Mouse (Mus musculus): ENCODE measurements around the gene Gbp2b. TPM values are rescaled to one million over a fixed set of nuclear protein-coding genes. Genes with fewer than 3 reads are reported as not detected.

Gbp2b gene
- polyA plus RNA-seq (2015; fragmentation: Nextera tagmentation; extraction: Ambion mirVana) = not detected in 2 replicates

DNA sequence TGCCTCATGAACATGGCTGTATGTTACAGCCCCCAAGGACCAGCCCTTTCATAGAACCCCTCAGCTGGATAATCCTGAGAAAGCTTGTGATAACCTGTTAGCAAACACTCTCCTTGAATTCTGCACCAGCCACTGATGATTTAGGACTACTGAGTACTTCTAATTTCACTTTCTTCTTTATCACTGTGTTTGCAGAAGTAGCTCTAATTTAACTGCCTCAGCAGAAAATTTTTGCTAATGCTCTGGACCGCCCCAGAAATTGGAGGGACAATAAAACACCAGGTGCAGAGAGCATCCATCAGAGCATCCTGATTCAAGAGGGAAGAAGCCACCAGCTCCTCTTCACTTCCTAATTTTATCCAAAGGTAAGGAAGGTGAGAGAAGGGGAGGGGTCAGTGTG, at the start of gene Gbp2b:
Gene Gbp2b (plus strand): TSS at position 301 of the 400 bp plus-strand sequence.
- Histone ChIP-seq H3K27me3 (ENCODE audit: insufficient read depth, low read length) (no peaks in the 10 kb centered on the region), H3K36me3 (ENCODE audit: insufficient read depth, low read length) (no peaks in the 10 kb centered on the region), H3K4me1 (ENCODE audit: insufficient read depth, low read length) (no peaks in the 10 kb centered on the region), H3K4me3 (ENCODE audit: low read length) (no peak within 1 kb of the TSS), H3K9ac (replicated peaks; ENCODE audit: low read length) (no peak within 1 kb of the TSS), H3K4me2 (replicated peaks; ENCODE audit: low read depth, low read length) (no peak within 1 kb of the TSS), H3K9me3 (ENCODE audit: low read length) (no peaks in the 10 kb centered on the region), H3K27ac (ENCODE audit: low read length) (no peak within 1 kb of the TSS)
- ATAC-seq (ENCODE audit: low FRiP score, low TSS enrichment) = no peak
- 63% methylated on average over 1 of the region's 1 CpGs for WGBS

- Histone ChIP-seq H3K4me1 (ENCODE audit: insufficient read depth, low read length) (no peaks in the 10 kb centered on the region), H3K36me3 (ENCODE audit: insufficient read depth, low read length) (no peaks in the 10 kb centered on the region), H3K4me2 (replicated peaks; ENCODE audit: low read depth, low read length) (no peak overlapping the region), H3K27ac (ENCODE audit: low read length) (no peak overlapping the region), H3K9me3 (ENCODE audit: low read length) (no peaks in the 10 kb centered on the region), H3K9ac (replicated peaks; ENCODE audit: low read length) (no peak overlapping the region), H3K4me3 (ENCODE audit: low read length) (no peak overlapping the region), H3K27me3 (ENCODE audit: insufficient read depth, low read length) (no peaks in the 10 kb centered on the region)
- no peak for ATAC-seq (ENCODE audit: low FRiP score, low TSS enrichment)
- WGBS = 72% methylated on average over 3 of the region's 3 CpGs
These were observed 48.0 kb upstream of the Gbp2b start for GRCm38 (mm10) chr3:142546690-142547089.

- 87% methylated on average over 3 of the region's 3 CpGs for WGBS
- no peak overlapping the region for H3K9ac ChIP-seq (replicated peaks; ENCODE audit: low read length)
- ATAC-seq (ENCODE audit: low FRiP score, low TSS enrichment) = no peak
- H3K9me3 ChIP-seq (ENCODE audit: low read length) = no peaks in the 10 kb centered on the region
- H3K27ac ChIP-seq (ENCODE audit: low read length) = no peak overlapping the region
- no peaks in the 10 kb centered on the region for H3K36me3 ChIP-seq (ENCODE audit: insufficient read depth, low read length)
- no peaks in the 10 kb centered on the region for H3K27me3 ChIP-seq (ENCODE audit: insufficient read depth, low read length)
- no peaks in the 10 kb centered on the region for H3K4me1 ChIP-seq (ENCODE audit: insufficient read depth, low read length)
- no peak overlapping the region for H3K4me3 ChIP-seq (ENCODE audit: low read length)
- no peak overlapping the region for H3K4me2 ChIP-seq (replicated peaks; ENCODE audit: low read depth, low read length)
These were observed 44.5 kb upstream of the Gbp2b start for GRCm38 (mm10) chr3:142550052-142550676.

- no peaks in the 10 kb centered on the region; the same call in 1 of the 2 replicates for H3K4me1 ChIP-seq (ENCODE audit: insufficient read depth, low read length)
- H3K4me3 ChIP-seq (ENCODE audit: low read length) = no peak overlapping the region
- H3K36me3 ChIP-seq (ENCODE audit: insufficient read depth, low read length) = no peaks in the 10 kb centered on the region
- no peaks in the 10 kb centered on the region for H3K27me3 ChIP-seq (ENCODE audit: insufficient read depth, low read length)
- no peak overlapping the region for H3K27ac ChIP-seq (ENCODE audit: low read length)
- WGBS = 75% methylated on average over 1 of the region's 1 CpGs
- no peak for ATAC-seq (ENCODE audit: low FRiP score, low TSS enrichment)
- no peak overlapping the region for H3K9ac ChIP-seq (replicated peaks; ENCODE audit: low read length)
- H3K4me2 ChIP-seq (replicated peaks; ENCODE audit: low read depth, low read length) = no peak overlapping the region
- H3K9me3 ChIP-seq (ENCODE audit: low read length) = no peaks in the 10 kb centered on the region
These were observed 40.0 kb upstream of the Gbp2b start for GRCm38 (mm10) chr3:142554601-142555000.

- Histone ChIP-seq H3K4me3 (ENCODE audit: low read length) (no peak overlapping the region), H3K27me3 (ENCODE audit: insufficient read depth, low read length) (no peaks in the 10 kb centered on the region), H3K4me2 (replicated peaks; ENCODE audit: low read depth, low read length) (no peak overlapping the region), H3K4me1 (ENCODE audit: insufficient read depth, low read length) (no peaks in the 10 kb centered on the region; the same call in 1 of the 2 replicates), H3K36me3 (ENCODE audit: insufficient read depth, low read length) (no peaks in the 10 kb centered on the region), H3K9me3 (ENCODE audit: low read length) (no peaks in the 10 kb centered on the region), H3K27ac (ENCODE audit: low read length) (no peak overlapping the region), H3K9ac (replicated peaks; ENCODE audit: low read length) (no peak overlapping the region)
- ATAC-seq (ENCODE audit: low FRiP score, low TSS enrichment) = peak; percentile 54; the same call in 1 of the 2 replicates
- WGBS = 76% methylated on average over 11 of the region's 11 CpGs
These were observed 39.0 kb upstream of the Gbp2b start for GRCm38 (mm10) chr3:142555623-142556022.

DNA sequence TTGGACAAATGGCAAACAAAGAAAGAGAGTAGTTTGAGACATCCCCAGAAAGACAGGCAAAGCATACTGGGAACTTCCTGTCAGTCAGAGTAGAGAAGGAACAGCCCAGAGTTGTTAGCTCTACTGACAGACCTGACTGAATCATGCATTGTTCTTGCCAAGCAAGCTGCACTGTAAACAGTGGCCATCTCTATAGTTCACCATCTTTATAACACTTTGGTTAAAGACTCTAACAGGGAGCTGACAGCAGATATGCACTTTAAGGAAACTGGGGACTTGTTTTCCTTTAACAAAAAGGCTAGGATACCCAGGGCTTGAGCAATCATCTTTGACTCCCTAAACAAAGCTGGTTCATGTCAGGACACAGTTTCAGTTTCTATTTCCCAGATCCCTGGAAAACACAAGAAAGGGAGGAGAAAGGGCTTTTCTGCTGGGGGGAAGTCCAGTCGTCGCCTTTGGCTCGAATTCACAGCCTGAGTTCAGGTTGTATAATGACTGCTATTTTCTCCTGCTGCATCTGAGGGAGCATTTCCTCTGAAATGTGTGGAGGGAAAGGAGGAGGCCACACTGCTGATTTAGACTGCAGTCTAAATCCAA, 34.9 kb upstream of the Gbp2b start, which contains the start of gene Gbp3:
Gene Gbp3 (plus strand): TSS at position 395 of the 597 bp plus-strand sequence.
- no peak for ATAC-seq (ENCODE audit: low FRiP score, low TSS enrichment)
- Histone ChIP-seq H3K4me3 (ENCODE audit: low read length) (peak within 1 kb of the TSS; percentile 54), H3K36me3 (ENCODE audit: insufficient read depth, low read length) (no peaks in the 10 kb centered on the region), H3K9me3 (ENCODE audit: low read length) (no peaks in the 10 kb centered on the region), H3K4me1 (ENCODE audit: insufficient read depth, low read length) (no peaks in the 10 kb centered on the region; the same call in 1 of the 2 replicates), H3K4me2 (replicated peaks; ENCODE audit: low read depth, low read length) (peak within 1 kb of the TSS; percentile 70), H3K27ac (ENCODE audit: low read length) (no peak within 1 kb of the TSS; the same call in 1 of the 2 replicates), H3K9ac (replicated peaks; ENCODE audit: low read length) (peak within 1 kb of the TSS; percentile 61), H3K27me3 (ENCODE audit: insufficient read depth, low read length) (no peaks in the 10 kb centered on the region)
- WGBS = 14% methylated on average over 3 of the region's 3 CpGs

DNA sequence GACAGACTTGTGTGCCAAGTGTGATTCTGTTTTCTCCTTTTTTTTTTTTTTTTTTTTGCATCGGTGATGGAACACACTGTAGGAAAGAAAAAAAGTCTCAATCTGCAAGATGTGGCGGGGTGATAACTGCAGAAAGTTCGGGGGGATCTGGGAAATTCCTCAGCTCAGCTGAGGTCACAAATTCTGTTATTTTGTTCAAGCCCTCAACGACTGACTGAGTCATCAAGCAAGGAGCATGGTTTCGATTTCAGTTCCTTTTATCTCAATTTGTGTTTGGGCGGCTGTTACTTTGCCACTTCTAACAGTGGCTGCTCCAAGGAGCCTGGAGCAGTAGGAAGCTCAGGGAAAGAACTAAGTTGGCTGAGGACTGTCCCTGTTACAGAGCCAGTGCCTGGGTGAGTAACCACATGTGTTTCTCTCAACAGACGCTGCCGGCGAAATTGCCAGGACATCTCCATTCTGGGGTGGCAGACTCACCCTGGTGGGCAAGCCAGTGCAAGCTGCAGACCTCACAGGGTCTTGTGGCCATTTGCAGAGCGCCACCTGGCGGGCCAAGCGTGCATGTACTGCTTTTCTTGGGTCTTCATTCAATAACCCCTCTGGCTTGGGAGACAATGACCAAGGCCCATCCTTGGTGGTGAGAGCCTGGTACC, 34.2 kb upstream of the Gbp2b start:
- no peak overlapping the region for H3K27ac ChIP-seq (ENCODE audit: low read length)
- ATAC-seq (ENCODE audit: low FRiP score, low TSS enrichment) = peak; percentile 91
- peak overlapping the region; percentile 61 for H3K9ac ChIP-seq (replicated peaks; ENCODE audit: low read length)
- H3K4me3 ChIP-seq (ENCODE audit: low read length) = peak overlapping the region; percentile 54
- no peaks in the 10 kb centered on the region; the same call in 1 of the 2 replicates for H3K4me1 ChIP-seq (ENCODE audit: insufficient read depth, low read length)
- H3K9me3 ChIP-seq (ENCODE audit: low read length) = no peaks in the 10 kb centered on the region
- no peaks in the 10 kb centered on the region for H3K36me3 ChIP-seq (ENCODE audit: insufficient read depth, low read length)
- H3K4me2 ChIP-seq (replicated peaks; ENCODE audit: low read depth, low read length) = peak overlapping the region; percentile 70
- 11% methylated on average over 12 of the region's 12 CpGs for WGBS
- no peaks in the 10 kb centered on the region for H3K27me3 ChIP-seq (ENCODE audit: insufficient read depth, low read length)

DNA sequence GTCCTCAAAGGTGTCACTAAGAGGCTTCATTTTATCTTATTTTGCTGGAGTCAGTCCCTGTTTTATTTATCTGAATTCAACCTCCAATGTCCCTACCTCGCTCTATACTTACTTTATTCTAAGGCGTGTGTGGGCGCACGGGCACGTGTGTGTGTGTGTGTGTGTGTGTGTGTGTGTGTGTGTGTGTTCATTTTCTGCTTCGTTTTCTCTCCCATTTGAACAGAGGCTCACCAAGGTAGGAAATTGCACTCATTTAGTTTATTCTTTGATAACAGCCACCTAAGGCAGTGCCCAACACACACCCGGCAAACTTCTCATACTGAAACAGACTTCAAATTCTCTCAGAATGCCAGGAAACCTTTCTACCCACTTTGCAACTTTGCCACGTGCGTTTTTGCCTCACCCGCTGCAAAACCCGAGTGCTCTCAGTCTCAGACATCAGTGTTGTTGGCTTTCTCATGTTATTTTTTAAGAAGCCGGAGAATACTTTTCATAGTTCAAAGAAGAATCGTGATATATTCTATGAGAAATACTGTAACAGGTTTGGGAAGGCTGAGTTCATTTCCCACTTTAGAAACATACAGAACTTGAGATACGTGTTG, 33.5 kb upstream of the Gbp2b start:
- ATAC-seq (ENCODE audit: low FRiP score, low TSS enrichment) = no peak
- H3K9me3 ChIP-seq (ENCODE audit: low read length) = no peaks in the 10 kb centered on the region
- no peak overlapping the region for H3K4me2 ChIP-seq (replicated peaks; ENCODE audit: low read depth, low read length)

DNA sequence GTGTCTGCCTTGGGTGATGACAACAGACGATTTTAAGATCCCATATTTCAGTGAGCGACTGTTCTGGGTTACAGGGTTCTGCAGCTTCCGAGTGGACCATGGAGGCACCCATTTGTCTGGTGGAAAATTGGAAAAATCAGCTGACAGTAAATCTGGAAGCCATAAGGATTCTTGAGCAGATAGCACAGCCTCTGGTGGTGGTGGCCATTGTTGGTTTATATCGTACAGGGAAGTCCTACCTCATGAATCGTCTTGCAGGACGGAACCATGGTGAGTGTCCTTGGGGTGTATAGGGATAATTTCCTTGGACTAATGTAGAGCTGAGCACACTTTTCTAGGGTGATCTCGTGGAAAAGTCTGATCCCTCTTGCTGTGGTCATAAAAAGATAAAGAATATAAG, 33.0 kb upstream of the Gbp2b start:
- no peaks in the 10 kb centered on the region; the same call in 1 of the 2 replicates for H3K4me1 ChIP-seq (ENCODE audit: insufficient read depth, low read length)
- no peaks in the 10 kb centered on the region for H3K36me3 ChIP-seq (ENCODE audit: insufficient read depth, low read length)
- no peak overlapping the region for H3K4me3 ChIP-seq (ENCODE audit: low read length)
- H3K27me3 ChIP-seq (ENCODE audit: insufficient read depth, low read length) = no peaks in the 10 kb centered on the region
- H3K4me2 ChIP-seq (replicated peaks; ENCODE audit: low read depth, low read length) = no peak overlapping the region
- H3K27ac ChIP-seq (ENCODE audit: low read length) = no peak overlapping the region
- H3K9ac ChIP-seq (replicated peaks; ENCODE audit: low read length) = no peak overlapping the region
- no peak for ATAC-seq (ENCODE audit: low FRiP score, low TSS enrichment)
- WGBS = 82% methylated on average over 7 of the region's 7 CpGs
- no peaks in the 10 kb centered on the region for H3K9me3 ChIP-seq (ENCODE audit: low read length)

More for the DNA sequence above, 33.5 kb upstream of the Gbp2b start:
- 89% methylated on average over 14 of the region's 14 CpGs for WGBS
- H3K9ac ChIP-seq (replicated peaks; ENCODE audit: low read length) = no peak overlapping the region
- no peak overlapping the region for H3K4me3 ChIP-seq (ENCODE audit: low read length)
- no peaks in the 10 kb centered on the region for H3K27me3 ChIP-seq (ENCODE audit: insufficient read depth, low read length)
- H3K4me1 ChIP-seq (ENCODE audit: insufficient read depth, low read length) = no peaks in the 10 kb centered on the region; the same call in 1 of the 2 replicates
- H3K27ac ChIP-seq (ENCODE audit: low read length) = no peak overlapping the region
- no peaks in the 10 kb centered on the region for H3K36me3 ChIP-seq (ENCODE audit: insufficient read depth, low read length)

Measured in kidney, embryonic 16.5 days (tissue).